Mouse (Mus musculus) C2C12 (cell line): ENCODE measurements around the gene Eif4e1b. TPM values are rescaled to one million over a fixed set of nuclear protein-coding genes. Genes with fewer than 3 reads are reported as not detected.

ENCODE experiments used
- H3K27me3 ChIP-seq: one replicate; pipeline ENCODE4 v1.6.1; 2011; ENCODE audit not compliant: control insufficient read depth, insufficient read depth, insufficient read length
- H3K36me3 ChIP-seq: one replicate; pipeline ENCODE4 v1.6.1; 2011; ENCODE audit not compliant: control insufficient read depth, insufficient read depth
- H3K4me3 ChIP-seq: one replicate; pipeline ENCODE4 v1.5.1; 2011; ENCODE audit warnings: mild to moderate bottlenecking, control low read depth; ENCODE audit not compliant: poor library complexity, insufficient read depth, severe bottlenecking
- H3K79me2 ChIP-seq: one replicate; pipeline ENCODE4 v1.6.1; 2011; ENCODE audit not compliant: control insufficient read depth, insufficient read depth
- H3K79me3 ChIP-seq: one replicate; pipeline ENCODE4 v1.6.1; 2011; ENCODE audit warnings: low read depth, control low read depth
- H3ac ChIP-seq: one replicate; pipeline ENCODE3; 2011; ENCODE audit warnings: low read depth; ENCODE audit not compliant: control insufficient read depth, insufficient read length
- CEBPB ChIP-seq: IDR thresholded peaks from one replicate; pipeline ENCODE4 v1.6.1; 2011; ENCODE audit warnings: low read depth, mild to moderate bottlenecking, control low read depth, moderate library complexity
- CTCF ChIP-seq: IDR thresholded peaks from one replicate; pipeline ENCODE4 v1.5.1; 2011; ENCODE audit not compliant: control insufficient read depth, insufficient read depth, insufficient read length
- FOSL1 ChIP-seq: IDR thresholded peaks from one replicate; pipeline ENCODE4 v1.8.0; 2011; ENCODE audit warnings: mild to moderate bottlenecking, low read length; ENCODE audit not compliant: poor library complexity, insufficient read depth, severe bottlenecking
- MAX ChIP-seq: IDR thresholded peaks from one replicate; pipeline ENCODE4 v1.6.1; 2011; ENCODE audit warnings: mild to moderate bottlenecking, control low read depth
- MYOD1 ChIP-seq: IDR thresholded peaks from one replicate; pipeline ENCODE4 v1.6.1; 2011; ENCODE audit warnings: low read depth; ENCODE audit not compliant: control insufficient read depth, insufficient read length
- MYOG ChIP-seq: IDR thresholded peaks from one replicate; pipeline ENCODE4 v1.6.1; 2011; ENCODE audit not compliant: control insufficient read depth, insufficient read length; ENCODE audit errors: extremely low read depth
- USF1 ChIP-seq: IDR thresholded peaks from one replicate; pipeline ENCODE4 v1.6.1; 2011; ENCODE audit warnings: low read depth, mild to moderate bottlenecking, control low read depth, moderate library complexity
- polyA plus RNA-seq: library from polyadenylated mRNA; unstranded; fragments of >200 nt; fragmentation: generic; extraction: Trizol; gene quantifications from one replicate; pipeline ENCODE4 v1.2.1, GENCODE M21; 2012; ENCODE audit warnings: missing spikeins

The Eif4e1b gene
- polyA plus RNA-seq, 1 experiment = not detected

- TF ChIP-seq CEBPB (no peak), FOSL1 (peak; percentile 89), MAX (no peak), MYOD1 (no peak), USF1 (no peak)
- H3K79me3 ChIP-seq = no peaks in the 10 kb centered on the region
- H3ac ChIP-seq = no peak overlapping the region
Measured at GRCm38 (mm10) chr13:54813381-54813780, 29.6 kb downstream of the Eif4e1b start.

DNA sequence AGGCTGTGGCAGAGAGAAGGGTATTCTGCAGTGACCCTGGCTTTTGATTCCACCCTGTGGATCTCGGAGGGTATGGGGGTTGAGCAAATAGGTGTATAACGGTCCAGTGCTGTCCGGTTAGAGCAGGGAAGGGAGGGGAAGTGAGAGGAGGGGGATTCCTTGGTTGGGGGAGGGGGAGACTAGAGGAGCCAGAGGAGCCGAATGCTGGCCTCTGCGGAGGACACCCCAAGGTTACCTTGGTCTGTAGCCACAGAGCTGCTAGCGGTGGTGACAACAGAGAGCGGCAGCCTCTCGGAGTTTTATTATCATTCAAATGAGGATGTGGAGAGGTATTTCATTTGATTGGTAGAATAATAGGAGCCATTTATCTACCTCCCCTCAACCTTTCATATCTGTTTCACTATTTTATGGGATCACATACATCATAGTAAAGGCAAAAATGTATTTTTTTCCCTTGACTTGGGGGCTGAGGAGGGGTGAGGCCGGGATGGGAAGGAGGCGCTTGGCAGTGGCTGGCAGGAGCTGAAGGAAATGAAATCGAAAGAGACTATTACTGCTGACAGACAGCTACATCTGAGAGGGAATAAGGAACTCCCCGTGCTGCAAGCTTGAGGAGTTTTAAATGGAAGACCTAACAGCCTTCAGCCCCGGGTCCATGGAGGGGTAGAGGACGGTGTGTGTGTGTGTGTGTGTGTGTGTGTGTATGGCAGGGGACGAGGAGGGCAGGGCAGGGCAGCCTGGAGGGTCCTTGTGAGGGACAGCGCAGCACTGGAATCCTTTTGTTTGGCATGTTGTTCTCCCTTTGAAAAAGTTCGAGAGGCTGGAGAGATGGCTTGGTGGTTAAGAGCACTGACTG lies 34.8 kb downstream of the Eif4e1b start:
- no peaks in the 10 kb centered on the region for H3K27me3 ChIP-seq
- H3K79me3 ChIP-seq = no peaks in the 10 kb centered on the region
- no peak overlapping the region for H3K4me3 ChIP-seq
- no peaks in the 10 kb centered on the region for H3K36me3 ChIP-seq
- no peak for TF ChIP-seq MAX
- no peak for TF ChIP-seq MYOG
- TF ChIP-seq FOSL1 = no peak
- TF ChIP-seq MYOD1 = no peak
- no peak for TF ChIP-seq USF1
- TF ChIP-seq CTCF = no peak
- no peak for TF ChIP-seq CEBPB
- no peak overlapping the region for H3ac ChIP-seq
- H3K79me2 ChIP-seq = no peaks in the 10 kb centered on the region

More at GRCm38 (mm10) chr13:54813381-54813780, 29.6 kb downstream of the Eif4e1b start:
- no peak overlapping the region for H3K4me3 ChIP-seq
- no peaks in the 10 kb centered on the region for H3K27me3 ChIP-seq
- H3K79me2 ChIP-seq = no peaks in the 10 kb centered on the region
- no peaks in the 10 kb centered on the region for H3K36me3 ChIP-seq

DNA sequence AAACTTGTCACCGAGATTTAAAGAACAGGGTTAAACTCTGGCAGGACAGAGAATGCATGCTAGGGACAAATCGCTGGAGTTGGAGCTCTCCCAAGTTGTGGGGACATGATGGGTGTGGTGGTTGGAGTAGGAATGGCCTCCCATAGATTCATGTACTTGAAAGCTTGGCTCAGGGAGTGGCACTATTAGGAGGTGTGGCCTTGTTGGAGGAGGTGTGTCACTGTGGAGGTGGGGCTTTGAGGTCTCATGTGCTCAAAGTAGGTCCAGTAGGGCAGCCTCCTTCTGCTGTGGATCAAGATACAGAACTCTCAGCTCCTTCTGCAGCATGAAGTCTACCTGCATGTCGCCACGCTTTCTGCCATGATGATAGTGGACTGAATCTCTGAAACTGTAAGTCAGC lies 37.3 kb downstream of the Eif4e1b start:
- Histone ChIP-seq H3K79me2 (no peaks in the 10 kb centered on the region), H3K4me3 (no peak overlapping the region), H3K79me3 (no peaks in the 10 kb centered on the region), H3K36me3 (no peaks in the 10 kb centered on the region), H3K27me3 (no peaks in the 10 kb centered on the region), H3ac (no peak overlapping the region)
- no peak for TF ChIP-seq CEBPB
- no peak for TF ChIP-seq MAX
- TF ChIP-seq USF1 = no peak
- no peak for TF ChIP-seq MYOG
- TF ChIP-seq FOSL1 = no peak
- TF ChIP-seq CTCF = no peak
- TF ChIP-seq MYOD1 = no peak

DNA sequence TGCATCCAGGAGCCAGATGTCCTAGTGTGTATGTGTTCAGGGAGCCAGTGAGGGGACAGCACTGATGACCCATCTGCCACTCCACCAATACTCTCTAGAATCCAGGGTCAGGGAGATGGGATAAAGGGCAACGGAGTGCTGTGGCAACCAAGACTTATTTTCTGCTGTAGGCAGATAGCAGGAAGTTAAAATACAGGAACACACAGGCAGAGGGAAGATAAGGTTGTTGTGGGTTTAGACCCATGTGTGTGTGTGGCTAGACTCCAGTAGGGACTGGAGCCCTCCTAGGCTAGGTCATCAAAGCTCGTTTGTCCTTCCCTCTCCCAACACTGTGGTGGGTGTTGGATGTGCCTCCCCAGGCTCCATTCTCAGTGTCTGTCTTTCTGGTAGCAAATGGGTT lies 38.1 kb downstream of the Eif4e1b start:
- no peaks in the 10 kb centered on the region for H3K36me3 ChIP-seq
- no peak overlapping the region for H3ac ChIP-seq
- no peaks in the 10 kb centered on the region for H3K79me3 ChIP-seq
- TF ChIP-seq FOSL1 (no peak), CEBPB (no peak), MAX (no peak), MYOG (no peak), CTCF (no peak), MYOD1 (no peak), USF1 (no peak)
- H3K27me3 ChIP-seq = no peaks in the 10 kb centered on the region
- H3K79me2 ChIP-seq = no peaks in the 10 kb centered on the region
- H3K4me3 ChIP-seq = no peak overlapping the region

DNA sequence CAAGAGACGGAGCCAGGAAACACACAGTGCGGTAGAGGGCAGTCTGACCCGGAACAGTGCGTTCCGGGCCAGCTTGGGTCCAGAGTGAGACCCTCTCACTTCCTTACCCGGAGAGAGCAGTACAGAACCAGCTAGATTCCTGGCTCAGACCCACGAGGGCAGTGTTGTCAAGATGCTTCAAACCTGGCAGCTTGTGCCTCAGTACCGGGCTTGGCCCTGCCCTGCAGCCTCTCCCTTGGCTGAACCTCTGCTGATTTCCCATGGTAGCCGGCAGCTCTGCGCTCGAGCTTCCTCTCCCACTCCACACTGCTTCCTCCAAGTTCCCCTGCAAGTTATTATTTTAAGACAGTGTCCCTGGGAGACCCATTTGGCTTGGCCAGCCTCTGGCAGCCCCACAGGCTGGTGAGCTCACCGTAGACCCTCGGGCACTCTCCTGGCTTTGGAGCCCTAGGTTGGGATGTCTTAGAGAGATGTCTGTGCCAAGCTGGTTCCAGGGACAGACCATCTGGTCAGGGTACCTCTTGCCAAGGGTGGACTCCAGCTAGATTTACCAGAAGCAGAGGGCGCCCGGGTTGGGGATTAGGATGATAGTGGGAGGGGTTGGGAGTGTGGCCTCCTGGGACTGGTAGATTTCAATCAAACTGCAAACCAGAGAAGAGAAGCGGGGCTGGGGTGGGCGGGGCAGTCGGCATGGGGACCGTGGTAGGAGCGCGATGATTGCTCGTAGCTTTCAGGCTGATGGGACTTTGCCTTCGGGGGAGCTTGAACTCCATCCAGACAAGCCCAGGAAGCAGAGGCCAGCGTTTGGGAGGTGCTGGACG lies 40.5 kb downstream of the Eif4e1b start:
- H3K27me3 ChIP-seq = no peaks in the 10 kb centered on the region
- no peaks in the 10 kb centered on the region for H3K79me3 ChIP-seq
- H3ac ChIP-seq = no peak overlapping the region
- TF ChIP-seq CEBPB (no peak), MYOD1 (no peak), USF1 (no peak), MAX (no peak), MYOG (no peak), FOSL1 (no peak), CTCF (no peak)
- H3K4me3 ChIP-seq = no peak overlapping the region
- H3K79me2 ChIP-seq = no peaks in the 10 kb centered on the region
- no peaks in the 10 kb centered on the region for H3K36me3 ChIP-seq
